Mouse (Mus musculus) thymus, adult 2 months (tissue): ENCODE data around the gene Ifngr2. TPM values are rescaled to one million over a fixed set of nuclear protein-coding genes. Genes with fewer than 3 reads are reported as not detected.

Experiments used
- DNase-seq: peaks from one replicate; pipeline ENCODE4 v3.0.0; 2021
- H3K27ac ChIP-seq: fragments of 200-500 bp; 2 replicates; pipeline ENCODE4 v1.5.1; 2012; ENCODE audit warnings: low read length, control low read depth; ENCODE audit not compliant: control insufficient read depth, insufficient read depth
- H3K27me3 ChIP-seq: fragments of 200-500 bp; 2 replicates; pipeline ENCODE4 v1.6.1; 2012; ENCODE audit warnings: mild to moderate bottlenecking, low read length, moderate library complexity, mixed read lengths; ENCODE audit not compliant: control insufficient read depth, insufficient read depth
- H3K36me3 ChIP-seq: fragments of 200-500 bp; 2 replicates; pipeline ENCODE4 v1.6.1; 2012; ENCODE audit warnings: mild to moderate bottlenecking, low read length, moderate library complexity; ENCODE audit not compliant: control insufficient read depth, insufficient read depth
- H3K4me1 ChIP-seq: fragments of 200-500 bp; replicated peaks from 2 replicates; pipeline ENCODE4 v1.6.1; 2012; ENCODE audit warnings: low read length; ENCODE audit not compliant: control insufficient read depth, insufficient read depth
- H3K4me3 ChIP-seq: fragments of 200-500 bp; 2 replicates; pipeline ENCODE4 v1.5.1; 2012; ENCODE audit warnings: mild to moderate bottlenecking, low read length, control low read depth, moderate library complexity; ENCODE audit not compliant: control insufficient read depth, insufficient read depth
- CTCF ChIP-seq: fragments of 200-500 bp; IDR thresholded peaks from 2 replicates; pipeline ENCODE4 v1.5.1; 2012; ENCODE audit warnings: mild to moderate bottlenecking, control low read depth, low read length, moderate library complexity, borderline replicate concordance; ENCODE audit not compliant: control insufficient read depth, poor library complexity, insufficient read depth; ENCODE audit errors: extremely low read depth
- POLR2A ChIP-seq: fragments of 200-500 bp; IDR thresholded peaks from 2 replicates; pipeline ENCODE4 v1.6.1; 2012; ENCODE audit warnings: mild to moderate bottlenecking, low read length, control low read depth, moderate library complexity; ENCODE audit not compliant: control insufficient read depth, poor library complexity, insufficient read depth; ENCODE audit errors: extremely low read depth
- WGBS: fragments of 180-500 bp; shearing (Covaris S2); methylation state at CpG from one replicate; pipeline ENCODE4 v1.1.7; 2018; 5-methylcytosine and 5-hydroxymethylcytosine counted together
- polyA plus RNA-seq: library from polyadenylated mRNA; depleted of rRNA; stranded (reverse); fragments of >200 nt; gene quantifications from 2 replicates; pipeline ENCODE4 v1.2.3, GENCODE M21; 2012

Ifngr2 gene
- polyA plus RNA-seq, 1 experiment: 33.4 TPM

GRCm38 (mm10) chr16:91551081-91551524 lies 4.2 kb downstream of the Ifngr2 start:
- WGBS: 90% methylated on average over 10 of the region's 10 CpGs
- Histone ChIP-seq H3K4me3 (no peak overlapping the region), H3K27ac (no peak overlapping the region), H3K36me3 (peaks cover 13% of the 10 kb centered on the region), H3K4me1 (peaks cover 34% of the 10 kb centered on the region), H3K27me3 (no peaks in the 10 kb centered on the region)
- TF ChIP-seq CTCF: no peak
- no peak for TF ChIP-seq POLR2A
- no peak for DNase-seq

DNA sequence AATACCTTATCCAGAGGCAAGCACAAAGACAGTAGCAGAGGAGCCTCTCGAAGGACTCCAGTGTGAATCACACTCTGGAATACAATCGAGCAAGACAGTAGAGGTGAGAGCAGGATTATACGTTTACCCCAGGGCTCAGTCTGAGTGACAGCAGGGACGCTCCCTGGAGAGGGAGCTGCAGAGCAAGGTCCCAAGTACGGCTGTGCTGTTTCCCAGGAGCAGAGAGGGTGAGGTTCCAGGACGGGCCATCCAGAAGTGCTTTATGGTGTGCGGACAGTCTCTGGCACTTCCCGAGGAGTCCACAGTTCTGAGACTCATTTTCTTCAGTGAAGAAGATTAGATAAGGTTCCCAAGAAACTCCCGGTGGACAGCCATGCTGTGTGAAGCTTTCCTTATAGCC lies 5.2 kb downstream of the Ifngr2 start:
- H3K36me3 ChIP-seq: peaks cover 22% of the 10 kb centered on the region
- no peak for DNase-seq
- TF ChIP-seq CTCF (no peak), POLR2A (no peak)
- no peak overlapping the region for H3K4me3 ChIP-seq
- H3K4me1 ChIP-seq: peaks cover 31% of the 10 kb centered on the region
- no peak overlapping the region for H3K27ac ChIP-seq
- H3K27me3 ChIP-seq: no peaks in the 10 kb centered on the region
- WGBS: 95% methylated on average over 9 of the region's 9 CpGs

DNA sequence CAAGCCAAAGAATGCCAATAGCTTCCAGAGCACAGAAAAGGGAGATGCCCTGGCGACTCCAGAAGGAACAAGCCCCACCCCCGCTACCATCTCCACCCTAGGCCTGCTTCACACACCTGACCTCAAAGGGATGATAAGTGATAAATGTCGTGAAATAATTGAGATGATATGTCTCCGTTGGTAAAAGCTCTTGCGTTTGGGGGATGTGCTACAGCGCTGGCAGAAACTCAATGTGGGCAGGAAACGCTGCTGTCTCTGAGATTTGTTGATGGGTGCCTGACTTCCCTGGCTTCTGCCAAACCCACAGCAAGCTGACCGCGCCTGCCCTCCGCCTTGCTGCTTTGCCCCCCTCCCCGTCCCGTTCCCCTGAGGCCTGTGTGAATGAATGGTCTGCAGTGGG lies 6.8 kb downstream of the Ifngr2 start:
- no peak for TF ChIP-seq CTCF
- TF ChIP-seq POLR2A: no peak
- 7% methylated on average over 12 of the region's 12 CpGs for WGBS
- no peak for DNase-seq
- 0 out of 2 replicates have a peak overlapping the region, but pooled peaks have one; percentile 4 for H3K4me3 ChIP-seq
- H3K27ac ChIP-seq: peak overlapping the region; percentile 67
- peaks cover 25% of the 10 kb centered on the region for H3K4me1 ChIP-seq
- H3K27me3 ChIP-seq: no peaks in the 10 kb centered on the region
- H3K36me3 ChIP-seq: peaks cover 35% of the 10 kb centered on the region

DNA sequence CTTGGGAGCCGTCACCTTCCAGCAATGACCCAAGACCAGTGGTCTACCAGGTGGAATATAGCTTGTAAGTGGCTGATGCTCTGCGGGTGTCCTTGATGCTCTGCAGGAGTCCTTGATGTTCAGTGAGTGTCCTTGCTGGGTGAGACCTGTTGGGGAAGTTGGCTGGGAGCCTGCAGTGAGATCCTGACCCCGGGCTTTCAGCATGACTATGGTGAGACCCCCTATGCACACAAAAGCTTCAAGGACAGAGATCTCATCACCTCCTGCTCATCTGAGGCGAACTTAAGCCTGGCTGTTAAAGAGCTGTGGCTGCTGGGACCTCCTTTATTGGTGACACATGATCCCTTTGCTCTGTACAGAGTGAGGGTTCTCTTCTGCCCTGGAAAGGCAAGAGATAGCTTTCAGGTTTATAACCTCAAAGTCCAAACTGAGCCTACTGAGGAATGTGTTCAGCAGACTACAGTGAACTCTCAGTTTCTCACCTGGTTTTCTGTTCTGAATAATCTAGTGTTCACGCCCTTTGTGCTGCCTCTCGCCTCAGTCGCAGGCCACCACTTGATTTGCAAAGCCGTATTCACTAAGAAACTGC lies 8.2 kb downstream of the Ifngr2 start:
- no peak for DNase-seq
- Histone ChIP-seq H3K27me3 (no peaks in the 10 kb centered on the region), H3K4me1 (peaks cover 19% of the 10 kb centered on the region), H3K36me3 (peaks cover 46% of the 10 kb centered on the region), H3K27ac (no peak overlapping the region), H3K4me3 (no peak overlapping the region)
- TF ChIP-seq POLR2A: no peak
- no peak for TF ChIP-seq CTCF
- 95% methylated on average over 8 of the region's 8 CpGs for WGBS

DNA sequence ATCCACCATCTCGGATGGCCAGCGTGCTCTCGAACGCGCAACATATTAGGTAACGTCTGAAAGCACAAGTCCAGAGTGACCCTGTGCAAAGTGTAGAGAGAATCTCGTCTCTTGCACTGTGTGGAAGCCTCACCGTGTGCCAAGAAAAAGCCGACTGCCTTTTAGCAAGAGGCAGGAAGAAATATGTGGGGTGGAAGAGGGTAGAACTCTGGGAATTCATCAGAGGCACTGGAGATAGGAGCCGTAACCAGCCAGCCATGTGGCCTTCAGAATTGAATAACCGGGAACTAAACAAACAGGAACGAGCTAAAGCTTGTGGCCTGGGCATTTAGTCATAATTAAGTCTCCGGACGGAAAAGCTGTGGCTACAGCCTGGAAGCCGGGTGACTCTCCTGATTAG lies 9.8 kb downstream of the Ifngr2 start:
- DNase-seq: no peak
- Histone ChIP-seq H3K27ac (no peak overlapping the region), H3K4me1 (peaks cover 16% of the 10 kb centered on the region), H3K27me3 (no peaks in the 10 kb centered on the region), H3K4me3 (no peak overlapping the region), H3K36me3 (peaks cover 62% of the 10 kb centered on the region)
- 97% methylated on average over 15 of the region's 15 CpGs for WGBS
- no peak for TF ChIP-seq POLR2A
- TF ChIP-seq CTCF: no peak

DNA sequence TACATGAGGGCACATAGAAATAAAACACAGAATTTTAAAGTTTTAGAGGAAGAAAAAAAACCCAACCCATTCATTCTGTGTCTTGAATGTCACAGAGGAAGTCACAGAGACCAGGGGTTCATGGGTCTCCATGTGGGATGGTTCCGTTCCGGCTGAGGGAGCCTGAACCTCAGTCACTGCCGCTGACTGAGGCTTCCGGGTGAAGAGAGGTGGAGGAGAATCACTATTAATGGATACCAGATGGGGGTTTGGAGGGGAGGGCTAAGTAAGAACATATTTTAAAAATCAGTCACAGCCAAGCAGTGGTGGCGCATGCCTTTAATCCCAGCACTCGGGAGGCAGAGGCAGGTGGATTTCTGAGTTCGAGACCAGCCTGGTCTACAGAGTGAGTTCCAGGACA lies 10.3 kb downstream of the Ifngr2 start:
- H3K4me3 ChIP-seq: no peak overlapping the region
- no peak for TF ChIP-seq CTCF
- no peak for TF ChIP-seq POLR2A
- no peaks in the 10 kb centered on the region for H3K27me3 ChIP-seq
- H3K4me1 ChIP-seq: peaks cover 16% of the 10 kb centered on the region
- DNase-seq: no peak
- H3K27ac ChIP-seq: no peak overlapping the region
- peaks cover 67% of the 10 kb centered on the region for H3K36me3 ChIP-seq
- 95% methylated on average over 7 of the region's 7 CpGs for WGBS

- no peak overlapping the region for H3K4me3 ChIP-seq
- H3K27me3 ChIP-seq: no peaks in the 10 kb centered on the region
- 94% methylated on average over 15 of the region's 15 CpGs for WGBS
- peaks cover 72% of the 10 kb centered on the region for H3K36me3 ChIP-seq
- DNase-seq: no peak
- no peak overlapping the region for H3K27ac ChIP-seq
- TF ChIP-seq POLR2A (no peak), CTCF (no peak)
- H3K4me1 ChIP-seq: peaks cover 13% of the 10 kb centered on the region
Measured at GRCm38 (mm10) chr16:91557693-91558092, 10.8 kb downstream of the Ifngr2 start.
